Mouse (Mus musculus) c-Kit-positive CD71-positive TER-119-negative erythroid progenitor cells, embryonic 14.5 days (primary cell): ENCODE results near the gene E030025P04Rik.

Source experiments
- DNase-seq: peaks from one replicate; pipeline ENCODE4 v3.0.0-alpha.2; 2013; ENCODE audit warnings: low read depth

E030025P04Rik gene

DNA sequence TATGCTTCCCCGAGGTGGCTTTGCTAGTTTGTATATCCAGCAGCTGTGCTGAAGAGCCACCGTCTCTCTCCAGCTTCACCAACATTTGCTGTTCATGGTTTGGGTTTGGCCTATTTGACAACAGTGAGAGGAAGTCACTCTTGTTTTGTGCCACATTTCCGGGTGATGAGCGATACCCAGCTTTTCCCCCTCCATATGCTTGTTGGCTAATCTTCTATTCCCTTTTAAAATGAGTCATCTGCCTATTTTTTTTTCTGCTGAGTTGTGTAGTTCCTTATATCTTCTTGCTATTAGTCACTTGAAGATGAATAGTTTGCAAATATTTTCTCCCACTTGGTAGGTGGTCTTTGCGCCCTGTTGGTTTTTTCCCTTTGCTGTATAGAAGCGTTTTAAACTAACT, 43.9 kb downstream of the E030025P04Rik start:
- DNase-seq: no peak

DNA sequence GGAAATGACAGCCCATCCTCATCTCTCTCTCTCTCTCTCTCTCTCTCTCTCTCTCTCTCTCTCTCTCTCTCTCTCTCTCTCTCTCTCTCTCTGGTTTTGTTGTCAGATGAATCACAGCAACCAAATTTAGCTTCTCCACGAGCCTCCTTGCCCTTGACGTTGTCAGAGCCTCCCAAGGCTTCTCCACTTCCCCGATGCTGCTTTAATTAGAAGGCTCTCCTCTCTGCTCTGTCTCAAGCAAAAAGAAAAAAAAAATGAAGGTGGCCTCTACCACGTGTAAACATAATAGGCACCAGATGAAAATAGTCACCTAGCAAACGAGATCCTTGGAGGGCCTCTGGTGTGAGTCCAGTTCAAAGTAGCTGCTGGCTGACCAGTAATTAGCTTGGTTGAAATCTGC, 52.3 kb downstream of the E030025P04Rik start:
- no peak for DNase-seq
